Mouse (Mus musculus) myocyte (in vitro differentiated cells): ENCODE data around the gene Stil. TPM values are rescaled to one million over a fixed set of nuclear protein-coding genes. Genes with fewer than 3 reads are reported as not detected.

ENCODE experiments used
- H3K27me3 ChIP-seq: one replicate; pipeline ENCODE4 v1.6.1; 2011; ENCODE audit not compliant: control insufficient read depth, insufficient read depth, insufficient read length
- H3K36me3 ChIP-seq: one replicate; pipeline ENCODE4 v1.6.1; 2011; ENCODE audit not compliant: control insufficient read depth, insufficient read depth
- H3K4me2 ChIP-seq: one replicate; pipeline ENCODE4 v1.6.1; 2011; ENCODE audit warnings: low read depth, control low read depth
- H3K4me3 ChIP-seq: one replicate; pipeline ENCODE4 v1.5.1; 2011; ENCODE audit warnings: mild to moderate bottlenecking, control low read depth, moderate library complexity
- H3K79me2 ChIP-seq: one replicate; pipeline ENCODE4 v1.6.1; 2011; ENCODE audit not compliant: control insufficient read depth, insufficient read depth
- H3ac ChIP-seq: one replicate; pipeline ENCODE4 v1.6.1; 2011; ENCODE audit not compliant: control insufficient read depth, insufficient read length
- CEBPB ChIP-seq: IDR thresholded peaks from 2 replicates; pipeline ENCODE4 v1.6.1; 2011; ENCODE audit warnings: mild to moderate bottlenecking, moderate library complexity; ENCODE audit not compliant: poor library complexity, insufficient read depth, severe bottlenecking
- E2F4 ChIP-seq: IDR thresholded peaks from one replicate; pipeline ENCODE4 v1.6.1; 2011; ENCODE audit warnings: mild to moderate bottlenecking, control low read depth, moderate library complexity; ENCODE audit not compliant: insufficient read depth
- MAX ChIP-seq: IDR thresholded peaks from one replicate; pipeline ENCODE4 v1.6.1; 2011; ENCODE audit warnings: low read depth, mild to moderate bottlenecking, control low read depth
- MYOD1 ChIP-seq, 3 experiments: IDR thresholded peaks; one replicate each; pipeline ENCODE4 v1.6.1; 2011; ENCODE audit warnings: control low read depth in 2 of 3, low read depth in 2 of 3, mild to moderate bottlenecking in 2 of 3, moderate library complexity in 1 of 3; ENCODE audit not compliant: insufficient read length in 2 of 3, control insufficient read depth in 1 of 3
- MYOG ChIP-seq, 3 experiments: IDR thresholded peaks; one replicate each; pipeline ENCODE4 v1.6.1; 2011; ENCODE audit warnings: control low read depth in 2 of 3, low read depth in 2 of 3, mild to moderate bottlenecking in 2 of 3; ENCODE audit not compliant: insufficient read length in 2 of 3, control insufficient read depth in 1 of 3, insufficient read depth in 1 of 3
- POLR2A ChIP-seq: IDR thresholded peaks from one replicate; pipeline ENCODE4 v1.6.1; 2011; ENCODE audit warnings: low read depth, mild to moderate bottlenecking, control low read depth, moderate library complexity; ENCODE audit not compliant: insufficient read length
- POLR2AphosphoS2 ChIP-seq: IDR thresholded peaks from one replicate; pipeline ENCODE4 v1.6.1; 2011; ENCODE audit warnings: low read depth, control low read depth; ENCODE audit not compliant: insufficient read length
- REST ChIP-seq: IDR thresholded peaks from one replicate; pipeline ENCODE4 v1.6.1; 2011; ENCODE audit warnings: mild to moderate bottlenecking, control low read depth, moderate library complexity; ENCODE audit not compliant: insufficient read depth, insufficient read length
- SRF ChIP-seq: IDR thresholded peaks from one replicate; pipeline ENCODE4 v1.6.1; 2011; ENCODE audit warnings: low read depth; ENCODE audit not compliant: control insufficient read depth, insufficient read length
- TCF12 ChIP-seq: IDR thresholded peaks from one replicate; pipeline ENCODE4 v1.6.1; 2011; ENCODE audit warnings: mild to moderate bottlenecking, control low read depth; ENCODE audit not compliant: poor library complexity, insufficient read depth, severe bottlenecking
- TCF3 ChIP-seq: IDR thresholded peaks from one replicate; pipeline ENCODE4 v1.6.1; 2011; ENCODE audit warnings: low read depth, control low read depth; ENCODE audit not compliant: insufficient read length
- USF1 ChIP-seq: IDR thresholded peaks from one replicate; pipeline ENCODE4 v1.6.1; 2011; ENCODE audit warnings: low read depth, mild to moderate bottlenecking, control low read depth, moderate library complexity
- polyA plus RNA-seq: library from polyadenylated mRNA; unstranded; fragments of >200 nt; fragmentation: generic; extraction: Trizol; gene quantifications from one replicate; pipeline ENCODE4 v1.2.1, GENCODE M21; 2012; ENCODE audit warnings: missing spikeins

Stil gene
- polyA plus RNA-seq, 1 experiment: 1.6 TPM

- Histone ChIP-seq H3ac (no peak overlapping the region), H3K36me3 (no peaks in the 10 kb centered on the region), H3K79me2 (no peaks in the 10 kb centered on the region), H3K4me2 (no peak overlapping the region), H3K27me3 (peaks cover 36% of the 10 kb centered on the region), H3K4me3 (no peak overlapping the region)
- TF ChIP-seq CEBPB (no peak), MAX (no peak), MYOD1 (IDR thresholded peaks at IDR 0.05; ENCODE audit: control insufficient read depth in 1 of 3, insufficient read length in 2 of 3, low read depth in 2 of 3) (no peak), MYOG (IDR thresholded peaks at IDR 0.05; ENCODE audit: control insufficient read depth in 1 of 3, insufficient read depth in 1 of 3, insufficient read length in 2 of 3, low read depth in 2 of 3) (no peak), SRF (no peak), E2F4 (no peak), USF1 (no peak), TCF3 (no peak), REST (no peak), TCF12 (no peak), POLR2A (no peak), POLR2AphosphoS2 (no peak)
These were observed 91.8 kb downstream of the Stil start for GRCm38 (mm10) chr4:115091806-115092205.

Other genes with a start within 250 kb of the Stil start
- gene Gm12830, start 178.4 kb upstream of the Stil start, polyA plus RNA-seq: not detected
- 0.65 TPM for gene Foxd2, start 91.3 kb upstream of the Stil start, polyA plus RNA-seq
- not detected for gene Foxe3, start 74.1 kb upstream of the Stil start, polyA plus RNA-seq
- gene Cmpk1, start 12.9 kb upstream of the Stil start, polyA plus RNA-seq: 18.3 TPM
- gene Tal1, start 56.3 kb downstream of the Stil start, polyA plus RNA-seq: not detected
- gene Pdzk1ip1, start 88.5 kb downstream of the Stil start, polyA plus RNA-seq: 0.30 TPM
- gene Cyp4x1, start 134.1 kb downstream of the Stil start, polyA plus RNA-seq: not detected
- gene Cyp4a29, start 241.9 kb downstream of the Stil start, polyA plus RNA-seq: not detected